Mouse (Mus musculus): ENCODE results near the gene Tvp23b. TPM values are rescaled to one million over a fixed set of nuclear protein-coding genes. Genes with fewer than 3 reads are reported as not detected.

The Tvp23b gene
- polyA plus RNA-seq, 1 experiment from 2014 or later: 68.5 TPM

DNA sequence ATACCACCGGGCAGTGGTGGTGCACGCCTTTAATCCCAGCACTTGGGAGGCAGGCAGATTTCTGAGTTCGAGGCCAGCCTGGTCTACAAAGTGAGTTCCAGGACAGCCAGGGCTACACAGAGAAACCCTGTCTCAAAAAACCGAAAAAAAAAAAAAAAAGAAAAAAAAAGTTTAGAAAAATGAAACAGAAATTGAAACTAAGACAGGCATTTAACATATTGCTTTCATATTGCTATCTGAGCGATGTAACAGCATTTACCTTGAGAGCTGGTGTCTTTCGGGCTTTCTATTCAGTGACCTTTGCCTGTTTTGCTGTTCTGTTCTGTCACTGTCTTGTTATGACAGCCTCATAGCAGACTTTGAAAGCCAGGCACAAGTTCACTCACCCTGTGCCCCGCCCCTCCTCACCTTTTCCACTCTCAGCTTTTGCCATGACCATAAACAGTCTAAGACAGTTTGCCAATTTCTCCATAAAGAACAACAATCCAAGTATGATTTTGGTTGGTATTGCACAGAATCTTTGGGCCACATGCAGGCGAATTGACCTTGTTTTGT lies 78.4 kb downstream of the Tvp23b start:
- no peaks in the 10 kb centered on the region for H3K9me3 ChIP-seq (ENCODE audit: low read length)
- DNase-seq (ENCODE audit: low spot score) (no peak), ATAC-seq (no peak)
- no peak overlapping the region for H3K9ac ChIP-seq (replicated peaks; ENCODE audit: low read depth)
- TF ChIP-seq CTCF (IDR thresholded peaks at IDR 0.05) (no peak), EP300 (IDR thresholded peaks at IDR 0.05) (no peak)
- no peaks in the 10 kb centered on the region for H3K4me1 ChIP-seq (ENCODE audit: insufficient read depth, low read depth, low read length)
- H3K27ac ChIP-seq (ENCODE audit: low read length): no peak overlapping the region
- 83% methylated on average over 8 of the region's 8 CpGs for WGBS
- H3K4me2 ChIP-seq (replicated peaks; ENCODE audit: low read depth, low read length): no peak overlapping the region
- no peaks in the 10 kb centered on the region for H3K36me3 ChIP-seq (ENCODE audit: insufficient read depth, low read length)
- H3K27me3 ChIP-seq (replicated peaks; ENCODE audit: insufficient read depth, low read length): no peaks in the 10 kb centered on the region
- no peak overlapping the region for H3K4me3 ChIP-seq (ENCODE audit: low read depth, low read length)

DNA sequence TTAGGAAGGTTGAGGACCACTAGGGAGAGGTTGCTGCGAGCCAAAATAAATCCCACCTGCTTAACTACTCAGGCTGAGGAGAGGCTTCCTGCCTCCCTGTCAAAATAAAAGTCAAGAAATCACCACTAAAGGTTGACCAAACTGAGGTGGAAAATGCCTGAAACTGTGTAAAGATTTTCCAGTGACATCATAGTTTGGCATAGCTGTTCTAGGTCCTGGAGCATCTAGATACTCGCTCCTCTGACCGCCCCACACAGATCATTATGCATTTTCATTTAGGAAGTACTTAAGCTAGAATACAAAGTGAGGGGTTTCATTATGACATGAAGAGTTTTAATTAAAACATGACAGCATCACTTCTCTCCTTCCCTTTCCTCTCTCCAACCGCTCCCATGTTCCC lies 84.0 kb downstream of the Tvp23b start:
- H3K27ac ChIP-seq (ENCODE audit: low read length): no peak overlapping the region
- DNase-seq (ENCODE audit: low spot score) (no peak), ATAC-seq (no peak)
- no peak overlapping the region for H3K4me2 ChIP-seq (replicated peaks; ENCODE audit: low read depth, low read length)
- H3K27me3 ChIP-seq (replicated peaks; ENCODE audit: insufficient read depth, low read length): no peaks in the 10 kb centered on the region
- H3K4me3 ChIP-seq (ENCODE audit: low read depth, low read length): no peak overlapping the region
- no peak overlapping the region for H3K9ac ChIP-seq (replicated peaks; ENCODE audit: low read depth)
- WGBS: 83% methylated on average over 4 of the region's 4 CpGs
- no peak for TF ChIP-seq EP300 (IDR thresholded peaks at IDR 0.05)
- TF ChIP-seq CTCF (IDR thresholded peaks at IDR 0.05): no peak
- no peaks in the 10 kb centered on the region for H3K36me3 ChIP-seq (ENCODE audit: insufficient read depth, low read length)
- no peaks in the 10 kb centered on the region for H3K9me3 ChIP-seq (ENCODE audit: low read length)
- H3K4me1 ChIP-seq (ENCODE audit: insufficient read depth, low read depth, low read length): peaks cover 16% of the 10 kb centered on the region; the same call in 1 of the 2 replicates

DNA sequence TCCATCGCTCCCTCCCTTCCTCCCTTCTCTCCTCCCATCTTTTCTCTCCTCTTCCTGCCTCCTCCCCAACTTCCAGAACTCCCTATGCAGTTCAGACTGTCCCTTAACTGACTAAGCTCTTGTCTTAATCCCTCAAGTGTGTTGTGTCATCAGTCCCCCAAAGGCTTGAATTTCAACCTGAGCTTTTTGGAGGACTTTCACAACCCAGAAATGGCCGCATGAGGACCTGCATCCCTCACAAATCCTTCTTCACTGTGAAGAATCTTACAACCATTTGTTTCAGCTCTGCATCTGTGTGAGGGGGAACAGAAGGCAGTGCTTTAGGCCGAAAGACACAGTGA lies 87.1 kb downstream of the Tvp23b start:
- DNase-seq (ENCODE audit: low spot score): no peak
- ATAC-seq: no peak
- 0 out of 2 replicates have a peak overlapping the region, but pooled peaks have one; percentile 16 for H3K4me3 ChIP-seq (ENCODE audit: low read depth, low read length)

More for the DNA sequence above, 87.1 kb downstream of the Tvp23b start:
- no peak for TF ChIP-seq EP300 (IDR thresholded peaks at IDR 0.05)
- TF ChIP-seq CTCF (IDR thresholded peaks at IDR 0.05): no peak
- no peaks in the 10 kb centered on the region for H3K9me3 ChIP-seq (ENCODE audit: low read length)
- peak overlapping the region; percentile 50 for H3K4me2 ChIP-seq (replicated peaks; ENCODE audit: low read depth, low read length)
- WGBS: 41% methylated on average over 3 of the region's 3 CpGs
- H3K36me3 ChIP-seq (ENCODE audit: insufficient read depth, low read length): no peaks in the 10 kb centered on the region
- H3K9ac ChIP-seq (replicated peaks; ENCODE audit: low read depth): no peak overlapping the region
- peaks cover 16% of the 10 kb centered on the region; the same call in 1 of the 2 replicates for H3K4me1 ChIP-seq (ENCODE audit: insufficient read depth, low read depth, low read length)
- peak overlapping the region; percentile 60 for H3K27ac ChIP-seq (ENCODE audit: low read length)
- H3K27me3 ChIP-seq (replicated peaks; ENCODE audit: insufficient read depth, low read length): no peaks in the 10 kb centered on the region

Other genes starting within 250 kb of the Tvp23b start
- 15.0 and 18.2 TPM in 2 replicates for gene Lrrc75a, start 230.9 kb upstream of the Tvp23b start, polyA plus RNA-seq (2015; fragmentation: Nextera tagmentation; extraction: Ambion mirVana)
- 22.3 and 27.9 TPM in 2 replicates for gene Mmgt2, start 230.8 kb upstream of the Tvp23b start, polyA plus RNA-seq (2015; fragmentation: Nextera tagmentation; extraction: Ambion mirVana)
- 2.5 and 3.3 TPM in 2 replicates for gene Zfp287, start 147.6 kb upstream of the Tvp23b start, polyA plus RNA-seq (2015; fragmentation: Nextera tagmentation; extraction: Ambion mirVana)
- not detected in 2 replicates for gene Gm10428, start 126.4 kb upstream of the Tvp23b start, polyA plus RNA-seq (2015; fragmentation: Nextera tagmentation; extraction: Ambion mirVana)
- 4.7 and 5.1 TPM in 2 replicates for gene Zfp286, start 90.0 kb upstream of the Tvp23b start, polyA plus RNA-seq (2015; fragmentation: Nextera tagmentation; extraction: Ambion mirVana)
- 50.3 and 62.8 TPM in 2 replicates for gene Trim16, start 59.2 kb upstream of the Tvp23b start, polyA plus RNA-seq (2015; fragmentation: Nextera tagmentation; extraction: Ambion mirVana)
- gene Fbxw10, start 32.4 kb upstream of the Tvp23b start, polyA plus RNA-seq (2015; fragmentation: Nextera tagmentation; extraction: Ambion mirVana): 0.27 TPM in 2 replicates
- gene Cdrt4, start 71.7 kb downstream of the Tvp23b start, polyA plus RNA-seq (2015; fragmentation: Nextera tagmentation; extraction: Ambion mirVana): 0.23 TPM in 1 of 2 replicates, not detected in the other
- gene Tekt3, start 182.2 kb downstream of the Tvp23b start, polyA plus RNA-seq (2015; fragmentation: Nextera tagmentation; extraction: Ambion mirVana): 0.55 and 0.79 TPM in 2 replicates
- 523 and 539 TPM in 2 replicates for gene Pmp22, start 249.5 kb downstream of the Tvp23b start, polyA plus RNA-seq (2015; fragmentation: Nextera tagmentation; extraction: Ambion mirVana)

Measured in lung, postnatal 0 days (tissue).